Comparison of ENCODE assay signal across 21 mouse cellular contexts in genomic region chr17:10138374-10138773, GRCm38 (mm10).
DNase-seq lines count a peak whose midpoint lies in the region; ATAC-seq lines count a peak whose summit lies in the region.
"Had no signal": no experiment of that assay in that cellular context is flagged by ENCODE, and none has a peak within 500 bp of the region (broad histone marks: within the 10 kb centered on the region; RNA-seq: fewer than 3 reads in every experiment).

No protein-coding gene starts in this region.

- H3K4me1 ChIP-seq in forebrain, embryonic 14.5 days (ENCODE audit: control insufficient read depth, insufficient read depth, low read length): no peaks in the 10 kb centered on the region
- no peaks in the 10 kb centered on the region for H3K4me1 ChIP-seq in forebrain, embryonic 16.5 days (replicated peaks; ENCODE audit: control insufficient read depth, insufficient read depth, low read length)
- 0 out of 2 replicates have a peak, but pooled peaks cover 3% of the 10 kb centered on the region for H3K4me1 ChIP-seq in kidney, embryonic 15.5 days
- 0 out of 2 replicates have a peak, but pooled peaks cover 3% of the 10 kb centered on the region for H3K4me1 ChIP-seq in midbrain, embryonic 14.5 days (ENCODE audit: control insufficient read depth, insufficient read depth, low read length)
- H3K4me1 ChIP-seq in midbrain, embryonic 11.5 days (ENCODE audit: control insufficient read depth, insufficient read depth, low read length): no peaks in the 10 kb centered on the region
- 0 out of 2 replicates have a peak, but pooled peaks cover 4% of the 10 kb centered on the region for H3K4me1 ChIP-seq in stomach, embryonic 16.5 days (ENCODE audit: control insufficient read depth, insufficient read depth, low read length)

- no peak for ATAC-seq in forebrain, embryonic 14.5 days
- no peak for ATAC-seq in forebrain, embryonic 16.5 days
- ATAC-seq in kidney, embryonic 15.5 days (replicated peaks; ENCODE audit: low FRiP score): no peak
- no peak for ATAC-seq in midbrain, embryonic 14.5 days (ENCODE audit: low FRiP score, low TSS enrichment)
- ATAC-seq in midbrain, embryonic 11.5 days (ENCODE audit: low FRiP score): no peak
- ATAC-seq in stomach, embryonic 16.5 days (ENCODE audit: insufficient read depth, low FRiP score): peak; percentile 44; the same call in 1 of the 2 replicates

- no peaks in the 10 kb centered on the region for H3K36me3 ChIP-seq in forebrain, embryonic 14.5 days (ENCODE audit: control insufficient read depth, insufficient read depth, low read length)
- no peaks in the 10 kb centered on the region for H3K36me3 ChIP-seq in forebrain, embryonic 16.5 days (ENCODE audit: control insufficient read depth, insufficient read depth)
- H3K36me3 ChIP-seq in kidney, embryonic 15.5 days: no peaks in the 10 kb centered on the region
- H3K36me3 ChIP-seq in midbrain, embryonic 14.5 days (ENCODE audit: control insufficient read depth, insufficient read depth, low read length): no peaks in the 10 kb centered on the region
- no peaks in the 10 kb centered on the region for H3K36me3 ChIP-seq in midbrain, embryonic 11.5 days (ENCODE audit: control insufficient read depth, insufficient read depth, low read length)
- no peaks in the 10 kb centered on the region for H3K36me3 ChIP-seq in stomach, embryonic 16.5 days (ENCODE audit: control insufficient read depth, insufficient read depth, low read length)
- H3K36me3 ChIP-seq: forebrain, embryonic 10.5 days; G1E; heart, embryonic 10.5 days had no signal

- H3K4me2 ChIP-seq in forebrain, embryonic 14.5 days (ENCODE audit: low read length): no peak overlapping the region
- H3K4me2 ChIP-seq in forebrain, embryonic 16.5 days (ENCODE audit: low read length): no peak overlapping the region
- H3K4me2 ChIP-seq in kidney, embryonic 15.5 days: no peak overlapping the region
- H3K4me2 ChIP-seq in midbrain, embryonic 14.5 days (ENCODE audit: low read length): no peak overlapping the region
- H3K4me2 ChIP-seq in midbrain, embryonic 11.5 days: no peak overlapping the region
- no peak overlapping the region for H3K4me2 ChIP-seq in stomach, embryonic 16.5 days (ENCODE audit: low read depth, low read length)

- H3K27ac ChIP-seq in forebrain, embryonic 14.5 days (ENCODE audit: low read depth, low read length): no peak overlapping the region
- H3K27ac ChIP-seq in forebrain, embryonic 16.5 days (ENCODE audit: low read length): no peak overlapping the region
- H3K27ac ChIP-seq in kidney, embryonic 15.5 days: no peak overlapping the region
- H3K27ac ChIP-seq in midbrain, embryonic 14.5 days (replicated peaks; ENCODE audit: low read depth, low read length): no peak overlapping the region
- H3K27ac ChIP-seq in midbrain, embryonic 11.5 days (ENCODE audit: low read depth, low read length): no peak overlapping the region
- no peak overlapping the region for H3K27ac ChIP-seq in stomach, embryonic 16.5 days (ENCODE audit: low read length)
- H3K27ac ChIP-seq: forebrain, embryonic 10.5 days; gastrocnemius, adult 2 months; heart, embryonic 10.5 days; kidney, postnatal 0 days had no signal

- no peak overlapping the region for H3K9ac ChIP-seq in forebrain, embryonic 14.5 days (ENCODE audit: low read length)
- no peak overlapping the region for H3K9ac ChIP-seq in forebrain, embryonic 16.5 days (replicated peaks; ENCODE audit: low read depth, low read length)
- no peak overlapping the region for H3K9ac ChIP-seq in kidney, embryonic 15.5 days
- no peak overlapping the region for H3K9ac ChIP-seq in midbrain, embryonic 14.5 days (replicated peaks; ENCODE audit: low read length)
- no peak overlapping the region for H3K9ac ChIP-seq in midbrain, embryonic 11.5 days (ENCODE audit: low read length)
- no peak overlapping the region for H3K9ac ChIP-seq in stomach, embryonic 16.5 days (ENCODE audit: low read length)

- H3K9me3 ChIP-seq in forebrain, embryonic 14.5 days (replicated peaks; ENCODE audit: control insufficient read depth, low read length): 0 out of 2 replicates have a peak, but pooled peaks cover 3% of the 10 kb centered on the region
- H3K9me3 ChIP-seq in forebrain, embryonic 16.5 days (ENCODE audit: control insufficient read depth, low read length): peaks cover 3% of the 10 kb centered on the region; the same call in 1 of the 2 replicates
- no peaks in the 10 kb centered on the region for H3K9me3 ChIP-seq in kidney, embryonic 15.5 days (replicated peaks)
- H3K9me3 ChIP-seq in midbrain, embryonic 14.5 days (ENCODE audit: control insufficient read depth, low read length): 0 out of 2 replicates have a peak, but pooled peaks cover 10% of the 10 kb centered on the region
- H3K9me3 ChIP-seq in midbrain, embryonic 11.5 days (ENCODE audit: control insufficient read depth, low read length): no peaks in the 10 kb centered on the region
- H3K9me3 ChIP-seq in stomach, embryonic 16.5 days (replicated peaks; ENCODE audit: control insufficient read depth, low read length): no peaks in the 10 kb centered on the region
- H3K9me3 ChIP-seq: G1E; heart, embryonic 10.5 days had no signal

- H3K27me3 ChIP-seq in forebrain, embryonic 14.5 days (replicated peaks; ENCODE audit: control insufficient read depth, insufficient read depth, low read length): no peaks in the 10 kb centered on the region
- H3K27me3 ChIP-seq in forebrain, embryonic 16.5 days (replicated peaks; ENCODE audit: control insufficient read depth, insufficient read depth, low read length): no peaks in the 10 kb centered on the region
- H3K27me3 ChIP-seq in kidney, embryonic 15.5 days: no peaks in the 10 kb centered on the region
- no peaks in the 10 kb centered on the region for H3K27me3 ChIP-seq in midbrain, embryonic 14.5 days (ENCODE audit: control insufficient read depth, insufficient read depth, low read length)
- no peaks in the 10 kb centered on the region for H3K27me3 ChIP-seq in midbrain, embryonic 11.5 days (ENCODE audit: control insufficient read depth, insufficient read depth, low read length)
- no peaks in the 10 kb centered on the region for H3K27me3 ChIP-seq in stomach, embryonic 16.5 days (ENCODE audit: control insufficient read depth, insufficient read depth, low read length)

- 84% methylated on average over 4 of the region's 4 CpGs for WGBS in forebrain, embryonic 14.5 days
- WGBS in forebrain, embryonic 16.5 days: 76% methylated on average over 4 of the region's 4 CpGs
- 59% methylated on average over 4 of the region's 4 CpGs for WGBS in kidney, embryonic 15.5 days
- 75% methylated on average over 4 of the region's 4 CpGs for WGBS in midbrain, embryonic 14.5 days
- 73% methylated on average over 4 of the region's 4 CpGs for WGBS in midbrain, embryonic 11.5 days
- WGBS in stomach, embryonic 16.5 days: 31% methylated on average over 4 of the region's 4 CpGs

- DNase-seq in forebrain, embryonic 14.5 days (ENCODE audit: low spot score): peak; percentile 26
- peak; percentile 10 for DNase-seq in kidney, adult 9 months
- DNase-seq in midbrain, embryonic 14.5 days: peak; percentile 41
- no peak for DNase-seq in midbrain, embryonic 11.5 days (ENCODE audit: low spot score, missing footprints)
- DNase-seq in thymus, postnatal 4 days: no peak
- DNase-seq: adrenal gland, postnatal 14 days; cerebellum, adult 11-12 months; cerebellum, postnatal 25 days; embryo, embryonic 11 days; gastrocnemius, adult 2 months; left cerebral cortex, postnatal 4 days; lung, adult 18-20 months; thymus, postnatal 25 days had no signal

- no peak overlapping the region for H3K4me3 ChIP-seq in forebrain, embryonic 14.5 days (ENCODE audit: low read depth, low read length)
- H3K4me3 ChIP-seq in forebrain, embryonic 16.5 days (replicated peaks; ENCODE audit: low read length): no peak overlapping the region
- no peak overlapping the region for H3K4me3 ChIP-seq in kidney, embryonic 15.5 days (replicated peaks)
- no peak overlapping the region for H3K4me3 ChIP-seq in midbrain, embryonic 14.5 days (replicated peaks; ENCODE audit: low read depth, low read length)
- H3K4me3 ChIP-seq in midbrain, embryonic 11.5 days (ENCODE audit: low read depth, low read length): no peak overlapping the region
- no peak overlapping the region for H3K4me3 ChIP-seq in stomach, embryonic 16.5 days (replicated peaks; ENCODE audit: low read length)
- H3K4me3 ChIP-seq: forebrain, embryonic 10.5 days; gastrocnemius, adult 2 months; heart, embryonic 10.5 days; megakaryocyte, embryonic 14.5 days had no signal

Comparison
In these comparisons a context has a peak if more than half of its experiments do, and no peak if none do; other contexts are left out.
1. DNase-seq: peak in forebrain, embryonic 14.5 days (single experiment), kidney, adult 9 months (single experiment) and midbrain, embryonic 14.5 days (single experiment); none in midbrain, embryonic 11.5 days (single experiment) and thymus, postnatal 4 days (single experiment).